Mouse (Mus musculus): ENCODE measurements around the gene Camkmt. TPM values are rescaled to one million over a fixed set of nuclear protein-coding genes. Genes with fewer than 3 reads are reported as not detected.

Gene Camkmt
- polyA plus RNA-seq, 1 experiment from 2014 or later: 19.3 TPM

DNA sequence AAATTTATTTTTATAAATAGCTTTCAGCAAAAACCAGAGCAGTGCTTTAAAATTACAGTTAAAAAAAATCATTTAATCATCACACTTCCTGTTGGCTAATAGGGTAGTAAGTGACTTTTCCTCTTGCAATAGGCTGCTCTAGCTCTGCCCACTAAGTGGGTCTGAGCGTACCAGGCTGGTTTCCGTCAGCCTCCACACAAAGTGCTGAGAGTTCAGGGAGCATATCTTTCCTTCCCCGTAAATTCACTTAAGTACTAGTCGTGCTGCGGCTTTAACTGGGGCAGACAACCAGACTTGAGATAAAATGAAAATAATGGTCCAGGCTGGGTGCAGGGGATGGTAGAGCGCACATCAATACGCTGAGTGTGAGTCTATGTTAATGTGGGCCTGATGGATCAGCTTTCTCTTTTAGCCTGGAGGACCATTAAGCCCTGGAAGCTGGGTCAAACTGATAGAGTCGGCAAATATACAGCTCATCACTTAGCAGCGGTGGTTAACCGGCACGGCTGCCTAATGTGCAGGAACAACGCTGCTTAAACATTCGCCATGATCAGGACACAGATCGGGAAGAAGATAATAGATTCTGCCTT lies 90.2 kb downstream of the Camkmt start:
- WGBS: 51% methylated on average over 14 of the region's 14 CpGs
- no peak overlapping the region for H3K4me2 ChIP-seq (replicated peaks)
- H3K27me3 ChIP-seq: no peaks in the 10 kb centered on the region
- no peaks in the 10 kb centered on the region for H3K9me3 ChIP-seq
- H3K27ac ChIP-seq (replicated peaks): no peak overlapping the region
- H3K4me3 ChIP-seq: no peak overlapping the region
- no peak for ATAC-seq (replicated peaks)
- H3K9ac ChIP-seq (replicated peaks): no peak overlapping the region
- H3K36me3 ChIP-seq: no peaks in the 10 kb centered on the region
- H3K4me1 ChIP-seq: no peaks in the 10 kb centered on the region

- no peak overlapping the region for H3K27ac ChIP-seq (replicated peaks)
- H3K27me3 ChIP-seq: 0 out of 2 replicates have a peak, but pooled peaks cover 3% of the 10 kb centered on the region
- no peak overlapping the region for H3K9ac ChIP-seq (replicated peaks)
- no peaks in the 10 kb centered on the region for H3K9me3 ChIP-seq
- ATAC-seq (replicated peaks): peak; percentile 86
- 2% methylated on average over 14 of the region's 14 CpGs for WGBS
- peak overlapping the region; percentile 38 for H3K4me2 ChIP-seq (replicated peaks)
- peak overlapping the region; percentile 17; the same call in 1 of the 2 replicates for H3K4me3 ChIP-seq
- no peaks in the 10 kb centered on the region for H3K36me3 ChIP-seq
- H3K4me1 ChIP-seq: peaks cover 9% of the 10 kb centered on the region
Measured at GRCm38 (mm10) chr17:85189227-85190127, 99.1 kb downstream of the Camkmt start.

DNA sequence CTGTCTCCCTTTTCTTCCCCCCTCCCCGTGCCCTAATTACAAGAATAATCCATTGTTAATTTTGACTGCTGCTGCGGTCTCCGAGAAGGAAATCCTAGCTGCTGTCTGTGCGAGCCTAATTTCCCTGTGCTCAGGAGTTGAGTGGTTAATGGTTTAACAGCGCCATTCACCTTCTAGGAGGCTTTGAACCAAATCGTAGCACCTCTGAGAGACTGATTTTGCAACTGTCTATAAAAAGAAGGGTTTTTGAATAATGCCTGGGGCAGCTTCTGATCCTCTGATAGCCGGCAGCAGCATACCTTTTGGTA lies 99.7 kb downstream of the Camkmt start:
- 0 out of 2 replicates have a peak, but pooled peaks cover 3% of the 10 kb centered on the region for H3K27me3 ChIP-seq
- 3% methylated on average over 7 of the region's 7 CpGs for WGBS
- H3K9me3 ChIP-seq: no peaks in the 10 kb centered on the region
- ATAC-seq (replicated peaks): no peak
- H3K4me2 ChIP-seq (replicated peaks): peak overlapping the region; percentile 22
- no peak overlapping the region for H3K4me3 ChIP-seq
- no peak overlapping the region for H3K27ac ChIP-seq (replicated peaks)
- H3K9ac ChIP-seq (replicated peaks): no peak overlapping the region; the same call in 1 of the 2 replicates
- peaks cover 9% of the 10 kb centered on the region for H3K4me1 ChIP-seq
- H3K36me3 ChIP-seq: no peaks in the 10 kb centered on the region

DNA sequence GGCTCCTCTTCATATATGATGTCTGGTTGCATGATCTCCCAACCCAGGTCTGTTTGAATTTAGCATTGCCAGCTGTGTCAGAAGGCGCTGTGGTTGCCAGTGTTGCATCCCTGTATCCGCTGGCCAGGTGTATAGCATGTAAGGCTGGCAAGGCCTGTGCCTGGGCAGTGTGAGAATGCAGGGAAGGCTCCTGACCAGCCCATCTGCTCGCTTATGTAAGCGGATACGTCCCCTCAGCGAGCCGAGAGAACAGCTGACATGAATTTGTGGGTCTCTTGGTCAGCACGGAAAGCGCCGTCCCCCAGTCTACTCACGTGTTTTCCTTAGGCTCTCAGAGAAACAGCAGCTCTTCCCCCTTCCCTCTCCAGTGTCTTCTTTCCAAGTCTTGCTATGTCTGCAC lies 102.9 kb downstream of the Camkmt start:
- no peak overlapping the region for H3K4me2 ChIP-seq (replicated peaks)
- H3K4me3 ChIP-seq: no peak overlapping the region
- no peak overlapping the region for H3K9ac ChIP-seq (replicated peaks)
- ATAC-seq (replicated peaks): no peak
- H3K4me1 ChIP-seq: peaks cover 9% of the 10 kb centered on the region
- no peaks in the 10 kb centered on the region for H3K9me3 ChIP-seq
- H3K27ac ChIP-seq (replicated peaks): no peak overlapping the region
- H3K36me3 ChIP-seq: no peaks in the 10 kb centered on the region
- 0 out of 2 replicates have a peak, but pooled peaks cover 3% of the 10 kb centered on the region for H3K27me3 ChIP-seq
- WGBS: 90% methylated on average over 11 of the region's 11 CpGs

GRCm38 (mm10) chr17:85198781-85199180 lies 108.4 kb downstream of the Camkmt start:
- WGBS: 85% methylated on average over 15 of the region's 15 CpGs
- Histone ChIP-seq H3K36me3 (no peaks in the 10 kb centered on the region), H3K4me3 (no peak overlapping the region), H3K27me3 (no peaks in the 10 kb centered on the region), H3K4me2 (replicated peaks) (no peak overlapping the region), H3K4me1 (no peaks in the 10 kb centered on the region), H3K27ac (replicated peaks) (no peak overlapping the region), H3K9me3 (no peaks in the 10 kb centered on the region), H3K9ac (replicated peaks) (no peak overlapping the region)
- ATAC-seq (replicated peaks): no peak

DNA sequence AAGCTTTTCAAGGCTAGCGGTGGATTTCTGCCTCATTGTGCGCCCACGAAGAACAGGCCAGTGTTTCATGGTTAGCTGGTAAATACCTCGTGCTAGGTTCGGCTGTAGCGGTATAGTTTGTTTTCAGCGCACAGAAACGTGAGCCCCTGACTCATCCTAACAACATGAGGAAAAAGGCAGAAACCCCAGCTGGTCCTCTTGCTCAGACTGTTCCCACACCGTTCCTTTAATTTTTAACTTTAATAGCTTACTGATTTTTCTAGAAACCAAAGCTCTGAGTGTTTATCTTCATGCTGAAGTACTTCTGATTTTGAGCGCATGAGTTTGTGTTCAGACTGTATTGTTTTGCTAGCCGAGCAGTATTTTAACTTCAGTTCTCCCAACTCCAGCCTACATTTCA lies 109.0 kb downstream of the Camkmt start:
- no peak overlapping the region for H3K9ac ChIP-seq (replicated peaks)
- no peaks in the 10 kb centered on the region for H3K4me1 ChIP-seq
- no peak for ATAC-seq (replicated peaks)
- no peak overlapping the region for H3K27ac ChIP-seq (replicated peaks)
- H3K4me2 ChIP-seq (replicated peaks): no peak overlapping the region
- no peaks in the 10 kb centered on the region for H3K27me3 ChIP-seq
- no peak overlapping the region for H3K4me3 ChIP-seq
- no peaks in the 10 kb centered on the region for H3K36me3 ChIP-seq
- no peaks in the 10 kb centered on the region for H3K9me3 ChIP-seq
- 85% methylated on average over 11 of the region's 11 CpGs for WGBS

DNA sequence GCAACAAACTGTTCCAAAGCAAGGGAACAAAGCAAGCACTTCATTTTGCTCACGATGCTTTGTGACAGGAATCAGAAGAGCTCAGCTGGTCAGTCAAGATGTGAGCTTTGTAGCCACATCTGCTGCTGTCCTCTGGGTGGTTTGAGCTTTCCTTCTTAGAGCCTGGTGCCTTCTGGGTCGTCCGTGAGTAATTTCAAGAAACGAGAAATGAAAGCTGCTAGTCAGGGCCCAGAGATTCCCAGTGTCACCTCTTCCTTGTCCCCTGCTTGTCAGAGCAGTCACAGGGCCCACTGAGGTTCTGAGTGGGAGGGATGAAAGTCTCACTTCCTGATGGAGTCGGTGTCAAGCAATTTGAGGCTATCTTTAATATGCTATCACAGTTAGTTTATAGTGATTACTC lies 127.7 kb downstream of the Camkmt start:
- WGBS: 85% methylated on average over 5 of the region's 5 CpGs
- ATAC-seq (replicated peaks): no peak
- H3K9ac ChIP-seq (replicated peaks): no peak overlapping the region
- H3K27ac ChIP-seq (replicated peaks): no peak overlapping the region
- no peaks in the 10 kb centered on the region for H3K27me3 ChIP-seq
- no peaks in the 10 kb centered on the region for H3K4me1 ChIP-seq
- H3K4me2 ChIP-seq (replicated peaks): no peak overlapping the region
- no peaks in the 10 kb centered on the region for H3K36me3 ChIP-seq
- H3K4me3 ChIP-seq: no peak overlapping the region
- no peaks in the 10 kb centered on the region for H3K9me3 ChIP-seq

DNA sequence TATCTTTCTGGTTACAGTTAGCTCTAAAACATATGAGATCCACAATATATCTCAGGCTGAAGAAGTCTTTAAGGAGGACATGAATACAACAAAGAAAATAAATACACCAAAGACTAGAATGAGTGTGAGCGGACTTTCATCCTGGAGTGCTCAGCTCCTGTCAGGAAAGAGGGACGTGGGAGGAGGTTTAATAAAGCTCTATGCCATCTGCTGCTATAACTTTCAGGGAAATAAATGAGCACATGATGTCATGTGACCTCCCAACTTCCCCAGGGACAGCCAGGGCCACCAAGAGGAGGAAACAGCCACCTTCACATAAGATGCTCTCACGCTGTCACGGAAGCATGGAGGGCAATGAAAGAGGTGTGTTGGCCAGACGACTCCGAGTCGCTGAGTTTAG lies 151.8 kb downstream of the Camkmt start:
- no peak for ATAC-seq (replicated peaks)
- Histone ChIP-seq H3K4me3 (no peak overlapping the region), H3K27me3 (no peaks in the 10 kb centered on the region), H3K4me2 (replicated peaks) (no peak overlapping the region), H3K27ac (replicated peaks) (no peak overlapping the region), H3K4me1 (no peaks in the 10 kb centered on the region), H3K9me3 (no peaks in the 10 kb centered on the region), H3K36me3 (no peaks in the 10 kb centered on the region), H3K9ac (replicated peaks) (no peak overlapping the region)
- 93% methylated on average over 7 of the region's 7 CpGs for WGBS

- 76% methylated on average over 5 of the region's 5 CpGs for WGBS
- H3K9ac ChIP-seq (replicated peaks): no peak overlapping the region
- no peaks in the 10 kb centered on the region for H3K4me1 ChIP-seq
- H3K27me3 ChIP-seq: no peaks in the 10 kb centered on the region
- no peak for ATAC-seq (replicated peaks)
- H3K4me3 ChIP-seq: no peak overlapping the region
- no peaks in the 10 kb centered on the region for H3K36me3 ChIP-seq
- H3K27ac ChIP-seq (replicated peaks): no peak overlapping the region
- H3K4me2 ChIP-seq (replicated peaks): no peak overlapping the region
- no peaks in the 10 kb centered on the region for H3K9me3 ChIP-seq
Measured at GRCm38 (mm10) chr17:85248962-85249361, 158.6 kb downstream of the Camkmt start.

DNA sequence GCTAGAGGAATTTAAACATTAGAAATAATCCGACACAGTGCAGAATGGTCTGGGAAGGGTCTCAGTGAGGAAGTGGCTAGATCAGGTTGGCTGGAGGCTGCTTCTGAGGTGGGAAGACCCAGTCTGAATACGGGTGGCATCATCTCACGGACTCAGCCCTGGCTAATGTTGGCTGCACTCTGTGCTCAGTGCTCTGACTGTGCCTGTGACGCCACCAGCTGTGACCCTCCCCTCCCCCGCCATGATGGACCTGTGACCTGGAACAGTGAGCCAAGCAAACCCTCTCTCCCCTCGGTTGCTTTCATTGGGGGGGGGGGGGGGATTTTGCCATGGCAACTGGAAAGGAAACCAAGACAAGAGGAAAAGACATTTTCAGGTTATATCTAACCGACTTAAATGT lies 159.4 kb downstream of the Camkmt start:
- Histone ChIP-seq H3K4me2 (replicated peaks) (no peak overlapping the region), H3K4me3 (no peak overlapping the region), H3K9ac (replicated peaks) (no peak overlapping the region), H3K4me1 (no peaks in the 10 kb centered on the region), H3K27me3 (no peaks in the 10 kb centered on the region), H3K36me3 (no peaks in the 10 kb centered on the region), H3K27ac (replicated peaks) (no peak overlapping the region), H3K9me3 (no peaks in the 10 kb centered on the region)
- ATAC-seq (replicated peaks): no peak
- 50% methylated on average over 7 of the region's 7 CpGs for WGBS

- Histone ChIP-seq H3K9ac (replicated peaks) (no peak overlapping the region), H3K27me3 (no peaks in the 10 kb centered on the region), H3K36me3 (no peaks in the 10 kb centered on the region), H3K4me2 (replicated peaks) (peak overlapping the region; percentile 20), H3K4me1 (peaks cover 7% of the 10 kb centered on the region; the same call in 1 of the 2 replicates), H3K4me3 (no peak overlapping the region; the same call in 1 of the 2 replicates), H3K27ac (replicated peaks) (no peak overlapping the region), H3K9me3 (no peaks in the 10 kb centered on the region)
- WGBS: 3% methylated on average over 9 of the region's 9 CpGs
- ATAC-seq (replicated peaks): no peak
Measured at GRCm38 (mm10) chr17:85256930-85257329, 166.6 kb downstream of the Camkmt start.

DNA sequence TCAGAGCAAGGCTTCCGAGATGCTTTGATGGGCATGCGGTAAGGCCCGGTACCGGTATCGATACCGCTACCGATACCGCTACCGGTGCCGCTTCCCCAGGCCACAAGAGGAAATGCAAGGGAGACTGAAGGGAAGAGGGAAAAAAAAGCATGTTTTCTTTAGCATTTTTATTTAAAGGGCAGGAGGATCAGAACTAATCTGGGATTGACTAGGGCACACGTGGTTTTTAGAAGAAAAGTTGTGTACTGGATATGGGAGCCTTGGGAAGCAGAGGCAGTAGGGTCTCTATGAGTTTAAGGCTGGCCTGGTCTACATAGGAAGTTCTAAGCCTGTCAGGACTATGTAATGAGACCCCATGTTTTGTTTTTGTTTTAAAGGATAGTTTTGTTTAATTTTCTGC lies 167.0 kb downstream of the Camkmt start:
- H3K9ac ChIP-seq (replicated peaks): no peak overlapping the region
- WGBS: 15% methylated on average over 11 of the region's 11 CpGs
- no peak overlapping the region for H3K27ac ChIP-seq (replicated peaks)
- no peak for ATAC-seq (replicated peaks)
- H3K4me3 ChIP-seq: no peak overlapping the region; the same call in 1 of the 2 replicates
- H3K4me1 ChIP-seq: peaks cover 7% of the 10 kb centered on the region; the same call in 1 of the 2 replicates
- peak overlapping the region; percentile 20 for H3K4me2 ChIP-seq (replicated peaks)
- H3K36me3 ChIP-seq: no peaks in the 10 kb centered on the region
- H3K9me3 ChIP-seq: no peaks in the 10 kb centered on the region
- H3K27me3 ChIP-seq: no peaks in the 10 kb centered on the region
